Mouse (Mus musculus): Measurements from ENCODE around the gene Nxph1.

DNA sequence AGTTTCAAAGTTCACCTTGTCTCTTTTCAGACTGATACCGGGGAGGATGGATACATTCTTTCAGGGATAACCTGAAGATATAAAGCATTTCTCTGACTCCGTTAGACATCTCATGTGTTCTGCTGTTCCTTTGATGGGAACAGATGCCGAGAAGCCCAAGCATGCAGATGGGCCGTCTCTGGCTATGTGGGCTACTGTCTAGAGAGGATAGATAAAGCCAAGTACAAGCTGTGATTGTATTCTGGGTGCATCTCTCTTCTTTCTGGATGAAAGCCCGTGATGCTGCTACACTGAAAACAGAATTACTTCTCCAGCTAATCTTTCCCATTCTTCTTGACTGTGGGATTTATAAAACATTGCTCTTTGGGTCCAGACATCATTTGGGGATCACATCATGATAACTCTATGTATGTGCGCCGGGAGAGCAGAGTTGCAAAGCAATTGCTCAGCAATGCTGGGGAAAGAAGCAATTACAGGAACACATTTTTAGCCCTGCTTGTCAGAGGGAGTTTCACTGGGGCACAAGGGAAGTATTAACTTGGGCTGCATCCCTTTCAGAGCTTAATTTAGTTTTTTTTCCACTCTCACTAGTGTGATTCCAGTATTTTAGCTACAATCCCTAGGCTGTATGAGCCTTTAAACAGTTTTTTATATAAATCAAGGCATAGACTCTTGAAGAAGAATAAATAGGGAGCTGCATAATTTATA lies 48.1 kb upstream of the Nxph1 start:
- TF ChIP-seq CTCF (conservative IDR thresholded peaks at IDR 0.05; ENCODE audit: low read length) = no peak
- no peak for TF ChIP-seq NANOG (IDR thresholded peaks at IDR 0.05; ENCODE audit: borderline replicate concordance, low read length)
